Mouse (Mus musculus) heart, adult 18-20 months (tissue): ENCODE data around the gene Ppp2r1b. TPM values are rescaled to one million over a fixed set of nuclear protein-coding genes. Genes with fewer than 3 reads are reported as not detected.
"Not testable (repeated sequence)": the region's sequence is repeated elsewhere in the genome, so short reads cannot be mapped to it uniquely, and the experiment has no call there.

Source experiments
- DNase-seq, 2 experiments: peaks; one replicate each; pipeline ENCODE4 v3.0.0; 2021 to 2022; ENCODE audit warnings: mixed read lengths in 1 of 2
- long read RNA-seq, 2 experiments: library from polyadenylated mRNA; stranded (forward); transcript quantifications; one replicate each; pipeline ENCODE4 v2.0.0; 2021
- total RNA-seq, 2 experiments: library from RNA; stranded (reverse); gene quantifications; 2 replicates each; pipeline ENCODE4 v1.2.3; 2021

Ppp2r1b gene
- total RNA-seq = 10 to 100 TPM; 10.6 to 11.3 TPM
- long read RNA-seq, experiment 1, transcript Ppp2r1b-202 (15 exons, 3,430 nt) = major isoform, 10 of 12 reads
- long read RNA-seq, experiment 1, partial matches to known transcripts = 0 of 12 reads
- long read RNA-seq, experiment 1, other reads (novel, unspliced or antisense) = 2 of 12 reads
- long read RNA-seq, experiment 2, partial matches to known transcripts = 0 of 7 reads
- long read RNA-seq, experiment 2, other reads (novel, unspliced or antisense) = 3 of 7 reads

GRCm38 (mm10) chr9:50845081-50845480 lies at the start of gene Ppp2r1b:
TSS of gene Ppp2r1b (plus strand) at chr9:50845301.
- DNase-seq = no peak

- DNase-seq = no peak
Measured at GRCm38 (mm10) chr9:50796776-50797175, 48.3 kb upstream of the Ppp2r1b start.

- DNase-seq = no peak
Measured at GRCm38 (mm10) chr9:50797641-50798040, 47.5 kb upstream of the Ppp2r1b start.

GRCm38 (mm10) chr9:50798368-50798767 lies 46.7 kb upstream of the Ppp2r1b start:
- peak in 1 of 2 experiments; percentile 9 for DNase-seq

- DNase-seq = peak; percentile 25 to 41
Measured at GRCm38 (mm10) chr9:50800985-50801384, 44.1 kb upstream of the Ppp2r1b start.

- DNase-seq = no peak
Measured at GRCm38 (mm10) chr9:50803055-50803671, 41.9 kb upstream of the Ppp2r1b start.

GRCm38 (mm10) chr9:50808471-50808870 lies 36.6 kb upstream of the Ppp2r1b start:
- peak in 1 of 2 experiments; percentile 7 for DNase-seq

GRCm38 (mm10) chr9:50809146-50809545 lies 36.0 kb upstream of the Ppp2r1b start:
- no peak for DNase-seq

- DNase-seq = no peak
Measured at GRCm38 (mm10) chr9:50811187-50811586, 33.9 kb upstream of the Ppp2r1b start.

- DNase-seq = no peak
Measured at GRCm38 (mm10) chr9:50811746-50812145, 33.4 kb upstream of the Ppp2r1b start.

GRCm38 (mm10) chr9:50813796-50814195 lies 31.3 kb upstream of the Ppp2r1b start:
- DNase-seq = no peak

GRCm38 (mm10) chr9:50815666-50816065 lies 29.4 kb upstream of the Ppp2r1b start:
- no peak for DNase-seq

- DNase-seq = no peak
Measured at GRCm38 (mm10) chr9:50816512-50816911, 28.6 kb upstream of the Ppp2r1b start.

GRCm38 (mm10) chr9:50818050-50818449 lies 27.1 kb upstream of the Ppp2r1b start:
- DNase-seq = no peak

GRCm38 (mm10) chr9:50819716-50820115 lies 25.4 kb upstream of the Ppp2r1b start:
- no peak for DNase-seq

- no peak for DNase-seq
Measured at GRCm38 (mm10) chr9:50821651-50822050, 23.4 kb upstream of the Ppp2r1b start.

GRCm38 (mm10) chr9:50822216-50822615 lies 22.9 kb upstream of the Ppp2r1b start:
- DNase-seq = no peak

GRCm38 (mm10) chr9:50823779-50824453 lies 21.2 kb upstream of the Ppp2r1b start:
- no peak for DNase-seq

- no peak for DNase-seq
Measured at GRCm38 (mm10) chr9:50831514-50831913, 13.6 kb upstream of the Ppp2r1b start.

GRCm38 (mm10) chr9:50832162-50832561 lies 12.9 kb upstream of the Ppp2r1b start:
- no peak for DNase-seq

- DNase-seq = not testable (repeated sequence)
Measured at GRCm38 (mm10) chr9:50832582-50832981, 12.5 kb upstream of the Ppp2r1b start.

GRCm38 (mm10) chr9:50833786-50834185 lies 11.3 kb upstream of the Ppp2r1b start:
- DNase-seq = no peak

- DNase-seq = no peak
Measured at GRCm38 (mm10) chr9:50835068-50835705, 9.9 kb upstream of the Ppp2r1b start.
